Mouse (Mus musculus) cerebellum, adult 2 months (tissue): Measurements from ENCODE around the gene Noct.

Source experiments
- CTCF ChIP-seq: fragments of 200-500 bp; IDR thresholded peaks from 2 replicates; pipeline ENCODE4 v1.5.1; 2011; ENCODE audit warnings: low read depth, mild to moderate bottlenecking, control low read depth, low read length, moderate library complexity, borderline replicate concordance; ENCODE audit not compliant: insufficient read depth
- POLR2A ChIP-seq: fragments of 200-500 bp; IDR thresholded peaks from 2 replicates; pipeline ENCODE4 v1.6.1; 2011; ENCODE audit warnings: low read length, control low read depth, borderline replicate concordance; ENCODE audit not compliant: insufficient read depth

DNA sequence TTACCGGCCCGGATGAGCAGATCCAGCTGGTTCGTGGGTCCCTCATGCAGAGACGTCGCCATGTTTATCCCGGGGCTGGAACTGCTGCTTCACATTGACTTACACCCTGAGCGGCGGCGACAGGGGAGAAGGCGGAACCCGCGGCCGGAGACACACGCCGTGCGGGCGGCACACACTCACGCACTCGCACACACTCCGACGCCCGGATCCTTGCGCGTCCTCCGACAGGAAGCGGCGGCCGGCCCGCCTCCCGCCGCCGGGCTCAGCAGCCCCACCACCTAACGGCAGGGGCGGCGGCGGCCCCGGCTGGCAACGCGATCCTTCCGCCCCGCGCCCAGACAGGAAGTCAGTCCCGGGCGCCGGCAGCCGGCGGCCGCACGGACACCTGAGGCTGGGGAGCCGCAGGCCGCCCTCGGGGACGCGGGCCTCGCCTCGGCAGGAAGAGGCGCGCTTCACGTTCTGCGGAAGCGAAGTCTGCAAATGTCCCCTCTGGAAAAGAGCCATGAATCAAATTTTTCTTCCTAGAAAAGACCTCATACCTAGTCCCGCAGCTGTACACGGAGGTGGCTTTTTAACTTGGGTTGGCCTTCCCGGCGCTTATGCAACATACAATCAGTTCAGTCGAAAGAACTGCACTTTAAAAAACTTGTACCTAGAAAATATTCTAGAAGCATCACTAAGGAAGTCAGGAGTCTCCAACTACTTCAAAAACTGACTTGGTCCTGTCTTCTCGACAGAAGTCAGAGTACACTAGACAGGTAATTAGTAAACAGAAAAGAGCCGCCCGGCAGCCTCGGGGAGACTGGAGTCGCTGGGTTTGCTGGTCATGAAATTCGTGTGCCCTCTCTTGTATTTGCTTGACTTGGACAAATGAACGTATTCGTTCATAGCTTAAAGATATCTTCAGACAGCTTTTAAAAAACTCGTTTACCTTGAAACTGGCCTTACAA lies 53.2 kb downstream of the Noct start:
- TF ChIP-seq CTCF, result no peak
- peak; percentile 40; the same call in 1 of the 2 replicates for TF ChIP-seq POLR2A
